Mouse (Mus musculus) MEL (cell line): ENCODE measurements around the gene Haus2.
A peak's percentile ranks its signal among the peaks of the same experiment; 100 is the strongest.

ENCODE experiments used
- CTCF ChIP-seq, 3 experiments: IDR thresholded peaks in 2 of 3; conservative IDR thresholded peaks in 1 of 3; 2 replicates each; pipeline ENCODE4 v1.5.1; 2011 to 2012; ENCODE audit warnings: low read length in 3 of 3, low read depth in 2 of 3, mild to moderate bottlenecking in 2 of 3, improper control_type of control experiment in 1 of 3, inconsistent platforms in 1 of 3, mixed read lengths in 1 of 3, moderate library complexity in 1 of 3; ENCODE audit not compliant: control insufficient read depth in 1 of 3, insufficient read depth in 1 of 3, poor library complexity in 1 of 3, severe bottlenecking in 1 of 3
- ELF1 ChIP-seq: IDR thresholded peaks from 2 replicates; pipeline ENCODE4 v1.6.1; 2014; ENCODE audit warnings: low read depth, mild to moderate bottlenecking, inconsistent platforms, low read length, improper control_type of control experiment, moderate library complexity
- KAT2A ChIP-seq: conservative IDR thresholded peaks from 2 replicates; pipeline ENCODE4 v1.6.1; 2012; ENCODE audit warnings: low read depth, low read length, improper control_type of control experiment, inconsistent platforms
- MAZ ChIP-seq: IDR thresholded peaks from 2 replicates; pipeline ENCODE4 v1.6.1; 2012; ENCODE audit warnings: low read depth, mild to moderate bottlenecking, inconsistent platforms, low read length, improper control_type of control experiment
- MYB ChIP-seq: IDR thresholded peaks from 2 replicates; pipeline ENCODE4 v1.6.1; 2011; ENCODE audit warnings: mild to moderate bottlenecking, low read depth, low read length, improper control_type of control experiment
- POLR2A ChIP-seq, 2 experiments: IDR thresholded peaks; 2 replicates each; pipeline ENCODE4 v1.6.1; 2011 to 2012; ENCODE audit warnings: low read length in 2 of 2, mild to moderate bottlenecking in 2 of 2, control low read depth in 1 of 2, improper control_type of control experiment in 1 of 2, low read depth in 1 of 2, moderate library complexity in 1 of 2; ENCODE audit not compliant: control insufficient read depth in 1 of 2, insufficient read depth in 1 of 2, poor library complexity in 1 of 2
- POLR2AphosphoS2 ChIP-seq: IDR thresholded peaks from 2 replicates; pipeline ENCODE4 v1.6.1; 2011; ENCODE audit warnings: low read length, improper control_type of control experiment
- USF1 ChIP-seq: IDR thresholded peaks from 2 replicates; pipeline ENCODE4 v1.6.1; 2014; ENCODE audit warnings: low read depth, mild to moderate bottlenecking, inconsistent platforms, low read length, improper control_type of control experiment, moderate library complexity

DNA sequence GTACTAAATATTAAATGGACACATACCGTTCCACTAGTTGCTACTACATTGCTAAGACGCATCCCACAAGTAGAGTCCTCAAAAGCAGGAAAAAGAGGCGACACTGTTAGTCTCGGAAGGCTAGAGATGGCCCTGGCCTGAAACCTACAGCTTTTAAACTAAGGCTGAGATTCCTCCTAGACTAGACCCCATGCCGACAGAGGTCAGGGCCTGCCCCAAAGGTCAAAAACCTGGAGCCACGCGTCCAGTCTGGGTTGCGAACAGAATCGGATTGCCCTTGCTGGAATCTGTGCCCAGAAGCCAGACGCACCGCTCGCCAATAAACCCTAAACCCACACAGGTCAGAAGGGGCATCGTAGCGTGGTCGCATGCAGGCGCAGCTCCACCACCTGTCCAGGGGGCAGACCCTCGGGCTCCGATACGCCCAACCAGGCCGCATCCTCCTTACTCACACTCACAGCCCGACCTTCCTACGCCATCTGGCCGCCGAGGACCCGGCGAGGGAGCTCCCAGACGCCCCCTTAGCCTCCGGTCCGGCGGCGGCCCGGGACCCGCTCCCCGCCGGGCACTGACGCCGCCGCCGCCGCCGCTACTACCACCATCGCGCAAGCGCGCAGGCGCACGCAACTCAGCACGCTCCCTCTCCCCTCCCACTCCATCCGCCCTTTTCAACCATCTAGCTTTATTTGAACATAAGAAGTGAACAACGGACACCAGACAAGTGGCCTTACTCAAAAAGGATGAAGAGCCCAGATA is 45.8 kb upstream of the Haus2 start, which contains the start of gene Zfp106:
- TF ChIP-seq POLR2AphosphoS2 (peak; percentile 64; the same call in 1 of the 2 replicates), CTCF (IDR thresholded peaks at IDR 0.05 in 2 of 3, conservative IDR thresholded peaks at IDR 0.05 in 1 of 3; ENCODE audit: control insufficient read depth in 1 of 3, insufficient read depth in 1 of 3, low read depth in 2 of 3, low read length in 3 of 3, poor library complexity in 1 of 3, severe bottlenecking in 1 of 3) (no peak), MYB (peak; percentile 60; the same call in 1 of the 2 replicates), MAZ (peak; percentile 98), POLR2A (IDR thresholded peaks at IDR 0.05; ENCODE audit: control insufficient read depth in 1 of 2, insufficient read depth in 1 of 2, low read depth in 1 of 2, low read length in 2 of 2, poor library complexity in 1 of 2) (peak; percentile 81 to 91), KAT2A (peak; percentile 62; the same call in 1 of the 2 replicates), ELF1 (0 out of 2 replicates have a peak, but pooled peaks have one; percentile 27), USF1 (0 out of 2 replicates have a peak, but pooled peaks have one; percentile 35)
